Mouse (Mus musculus) thymus, adult 2 months (tissue): ENCODE measurements around the gene Grin2c. TPM values are rescaled to one million over a fixed set of nuclear protein-coding genes. Genes with fewer than 3 reads are reported as not detected.

ENCODE experiments used
- DNase-seq: peaks from one replicate; pipeline ENCODE4 v3.0.0; 2021
- H3K27ac ChIP-seq: fragments of 200-500 bp; 2 replicates; pipeline ENCODE4 v1.5.1; 2012; ENCODE audit warnings: low read length, control low read depth; ENCODE audit not compliant: control insufficient read depth, insufficient read depth
- H3K27me3 ChIP-seq: fragments of 200-500 bp; 2 replicates; pipeline ENCODE4 v1.6.1; 2012; ENCODE audit warnings: mild to moderate bottlenecking, low read length, moderate library complexity, mixed read lengths; ENCODE audit not compliant: control insufficient read depth, insufficient read depth
- H3K36me3 ChIP-seq: fragments of 200-500 bp; 2 replicates; pipeline ENCODE4 v1.6.1; 2012; ENCODE audit warnings: mild to moderate bottlenecking, low read length, moderate library complexity; ENCODE audit not compliant: control insufficient read depth, insufficient read depth
- H3K4me1 ChIP-seq: fragments of 200-500 bp; replicated peaks from 2 replicates; pipeline ENCODE4 v1.6.1; 2012; ENCODE audit warnings: low read length; ENCODE audit not compliant: control insufficient read depth, insufficient read depth
- H3K4me3 ChIP-seq: fragments of 200-500 bp; 2 replicates; pipeline ENCODE4 v1.5.1; 2012; ENCODE audit warnings: mild to moderate bottlenecking, low read length, control low read depth, moderate library complexity; ENCODE audit not compliant: control insufficient read depth, insufficient read depth
- CTCF ChIP-seq: fragments of 200-500 bp; IDR thresholded peaks from 2 replicates; pipeline ENCODE4 v1.5.1; 2012; ENCODE audit warnings: mild to moderate bottlenecking, control low read depth, low read length, moderate library complexity, borderline replicate concordance; ENCODE audit not compliant: control insufficient read depth, poor library complexity, insufficient read depth; ENCODE audit errors: extremely low read depth
- POLR2A ChIP-seq: fragments of 200-500 bp; IDR thresholded peaks from 2 replicates; pipeline ENCODE4 v1.6.1; 2012; ENCODE audit warnings: mild to moderate bottlenecking, low read length, control low read depth, moderate library complexity; ENCODE audit not compliant: control insufficient read depth, poor library complexity, insufficient read depth; ENCODE audit errors: extremely low read depth
- WGBS: fragments of 180-500 bp; shearing (Covaris S2); methylation state at CpG from one replicate; pipeline ENCODE4 v1.1.7; 2018; 5-methylcytosine and 5-hydroxymethylcytosine counted together
- polyA plus RNA-seq: library from polyadenylated mRNA; depleted of rRNA; stranded (reverse); fragments of >200 nt; gene quantifications from 2 replicates; pipeline ENCODE4 v1.2.3, GENCODE M21; 2012; rRNA removed

The Grin2c gene
- polyA plus RNA-seq: 6.5 and 7.1 TPM in 2 replicates

DNA sequence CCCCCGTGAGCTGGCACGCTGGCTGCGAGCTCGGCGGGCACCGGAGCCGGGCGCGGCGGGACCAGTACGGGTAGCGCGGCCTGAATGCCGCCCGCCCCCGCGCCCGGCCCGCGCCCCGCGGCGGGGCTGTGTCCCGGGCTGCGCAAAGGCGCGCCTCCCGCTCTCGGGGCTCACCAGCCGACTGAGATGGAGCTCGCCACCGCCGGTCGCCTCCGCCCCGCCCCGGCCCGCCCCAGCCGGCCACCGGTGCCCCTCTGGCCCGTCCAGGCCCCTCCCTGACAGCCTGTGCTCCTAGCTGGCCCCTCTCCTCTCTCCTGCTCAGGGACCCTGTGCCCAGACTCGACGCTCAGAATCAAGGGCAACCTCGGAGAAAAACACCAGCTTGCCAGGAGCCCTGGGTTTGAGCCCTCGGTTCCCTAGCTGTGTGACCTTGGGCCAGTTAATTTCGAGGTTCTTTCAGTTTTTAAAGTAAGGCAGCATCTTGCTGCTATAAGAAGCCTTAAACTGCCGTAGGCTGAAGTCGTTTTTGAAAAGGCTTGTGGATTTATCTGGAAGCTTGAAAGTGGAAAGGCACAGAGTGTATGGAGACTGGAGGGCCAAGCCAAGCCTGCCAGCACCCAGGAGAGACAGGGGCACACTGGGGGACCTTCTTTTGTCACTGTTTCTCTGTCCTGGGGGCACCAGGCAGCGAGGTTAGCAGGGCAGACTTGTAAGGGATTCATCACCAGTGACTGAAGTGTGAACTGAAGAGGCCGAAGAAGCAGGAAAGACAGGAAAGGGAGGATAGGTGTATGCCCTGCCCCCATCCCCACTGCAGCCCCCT, at the start of gene Grin2c:
Grin2c (minus strand) TSS at position 183 of the 823 bp plus-strand sequence.
- H3K4me3 ChIP-seq: no peak within 1 kb of the TSS
- H3K36me3 ChIP-seq: 0 out of 2 replicates have a peak, but pooled peaks cover 7% of the 10 kb centered on the region
- no peak for TF ChIP-seq CTCF
- TF ChIP-seq POLR2A: no peak
- H3K4me1 ChIP-seq: peaks cover 13% of the 10 kb centered on the region
- peaks cover 9% of the 10 kb centered on the region for H3K27me3 ChIP-seq
- WGBS: 16% methylated on average over 43 of the region's 50 CpGs
- no peak within 1 kb of the TSS for H3K27ac ChIP-seq
- no peak for DNase-seq

DNA sequence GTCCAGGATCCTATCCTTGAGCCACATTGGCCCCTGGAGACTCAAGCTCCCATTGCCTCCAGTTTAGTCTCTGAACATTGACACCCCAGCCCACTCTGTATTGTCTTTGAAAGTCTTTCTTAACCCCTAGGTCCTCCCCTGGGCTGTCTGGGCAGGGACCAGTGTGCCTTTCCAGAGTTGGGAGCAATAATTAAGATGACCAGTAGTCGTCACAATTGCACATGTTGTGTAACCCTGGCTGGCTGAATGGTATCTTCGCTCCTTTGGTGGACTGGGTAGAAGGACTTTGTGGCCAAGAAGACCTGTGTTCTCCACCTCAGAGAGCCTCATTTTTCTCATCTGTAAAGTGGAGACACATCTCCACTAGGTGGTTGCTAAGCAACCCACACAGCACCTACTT, 47.2 kb upstream of the Grin2c start:
- peaks cover 17% of the 10 kb centered on the region; the same call in 1 of the 2 replicates for H3K27me3 ChIP-seq
- no peak overlapping the region for H3K27ac ChIP-seq
- H3K4me1 ChIP-seq: no peaks in the 10 kb centered on the region
- H3K4me3 ChIP-seq: no peak overlapping the region
- WGBS: 25% methylated on average over 2 of the region's 2 CpGs
- H3K36me3 ChIP-seq: no peaks in the 10 kb centered on the region
- no peak for DNase-seq
- TF ChIP-seq CTCF: no peak
- no peak for TF ChIP-seq POLR2A

GRCm38 (mm10) chr11:115308781-115309180, 41.7 kb upstream of the Grin2c start:
- H3K36me3 ChIP-seq: no peaks in the 10 kb centered on the region
- WGBS: 48% methylated on average over 1 of the region's 1 CpGs
- DNase-seq: no peak
- TF ChIP-seq POLR2A: no peak
- no peak for TF ChIP-seq CTCF
- H3K4me3 ChIP-seq: no peak overlapping the region
- H3K27me3 ChIP-seq: no peaks in the 10 kb centered on the region
- H3K4me1 ChIP-seq: no peaks in the 10 kb centered on the region
- H3K27ac ChIP-seq: no peak overlapping the region

DNA sequence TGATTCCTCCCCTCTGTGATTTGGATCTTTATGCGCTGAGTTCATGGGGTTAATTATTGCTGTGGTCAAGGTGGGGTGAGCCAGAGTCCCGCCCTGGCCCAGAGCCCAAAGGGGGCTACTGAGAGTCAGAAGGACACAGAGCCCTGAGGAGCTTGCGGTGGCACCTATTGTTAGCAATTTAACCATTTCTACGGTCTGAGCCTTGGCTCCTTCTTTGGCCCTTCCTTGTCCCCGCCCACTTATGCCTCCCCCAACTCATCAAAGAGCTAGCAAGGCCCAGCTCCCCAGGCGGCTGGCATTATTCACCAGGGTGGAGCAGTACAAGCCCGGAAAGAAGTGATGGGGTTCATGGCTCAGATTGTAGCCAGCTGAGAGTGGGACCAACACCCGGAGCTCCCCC, 39.8 kb upstream of the Grin2c start, which contains the start of gene Otop2:
Otop2 (plus strand) TSS at position 301 of the 400 bp plus-strand sequence.
- no peak for TF ChIP-seq POLR2A
- no peak for TF ChIP-seq CTCF
- Histone ChIP-seq H3K36me3 (no peaks in the 10 kb centered on the region), H3K4me1 (no peaks in the 10 kb centered on the region), H3K27me3 (no peaks in the 10 kb centered on the region), H3K4me3 (no peak within 1 kb of the TSS), H3K27ac (no peak within 1 kb of the TSS)
- DNase-seq: no peak
- 69% methylated on average over 8 of the region's 8 CpGs for WGBS

DNA sequence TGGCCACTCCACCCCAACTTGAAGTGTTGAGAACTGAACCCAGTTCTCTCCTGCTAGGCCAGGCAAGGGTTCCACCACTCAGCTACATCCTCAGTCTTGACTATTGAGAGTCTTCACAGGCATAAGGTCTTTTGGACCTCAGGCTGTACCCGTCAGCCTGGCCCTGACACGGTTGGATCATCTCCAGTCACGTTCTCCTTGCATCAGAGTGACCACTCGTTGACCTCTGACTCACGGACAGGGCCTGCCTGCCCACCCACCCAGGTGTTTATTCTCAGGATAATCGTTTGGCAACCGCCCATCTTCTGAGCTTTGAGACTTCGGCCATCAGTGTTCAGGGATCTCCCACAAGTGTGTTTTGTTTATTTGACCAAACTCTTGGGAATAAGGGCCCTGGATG, 36.1 kb upstream of the Grin2c start:
- H3K27me3 ChIP-seq: no peaks in the 10 kb centered on the region
- TF ChIP-seq POLR2A: no peak

GRCm38 (mm10) chr11:115301351-115301750, 34.3 kb upstream of the Grin2c start:
- no peak for DNase-seq
- no peaks in the 10 kb centered on the region for H3K27me3 ChIP-seq
- 92% methylated on average over 2 of the region's 2 CpGs for WGBS
- TF ChIP-seq CTCF (no peak), POLR2A (no peak)
- H3K4me3 ChIP-seq: no peak overlapping the region
- no peaks in the 10 kb centered on the region for H3K36me3 ChIP-seq
- no peak overlapping the region for H3K27ac ChIP-seq
- H3K4me1 ChIP-seq: peaks cover 10% of the 10 kb centered on the region

More for the DNA sequence above, 36.1 kb upstream of the Grin2c start:
- Histone ChIP-seq H3K27ac (no peak overlapping the region), H3K4me1 (no peaks in the 10 kb centered on the region), H3K4me3 (no peak overlapping the region), H3K36me3 (no peaks in the 10 kb centered on the region)
- DNase-seq: no peak
- WGBS: 83% methylated on average over 8 of the region's 8 CpGs
